Mouse (Mus musculus) ovary, postnatal 10 days (tissue): ENCODE measurements around the gene Alg5.
A peak's percentile ranks its signal among the peaks of the same experiment; 100 is the strongest.
"Not testable (repeated sequence)": the region's sequence is repeated elsewhere in the genome, so short reads cannot be mapped to it uniquely, and the experiment has no call there.

Experiments used
- DNase-seq: peaks from one replicate; pipeline ENCODE4 v3.0.0; 2022; ENCODE audit warnings: low spot score

Alg5 gene

DNA sequence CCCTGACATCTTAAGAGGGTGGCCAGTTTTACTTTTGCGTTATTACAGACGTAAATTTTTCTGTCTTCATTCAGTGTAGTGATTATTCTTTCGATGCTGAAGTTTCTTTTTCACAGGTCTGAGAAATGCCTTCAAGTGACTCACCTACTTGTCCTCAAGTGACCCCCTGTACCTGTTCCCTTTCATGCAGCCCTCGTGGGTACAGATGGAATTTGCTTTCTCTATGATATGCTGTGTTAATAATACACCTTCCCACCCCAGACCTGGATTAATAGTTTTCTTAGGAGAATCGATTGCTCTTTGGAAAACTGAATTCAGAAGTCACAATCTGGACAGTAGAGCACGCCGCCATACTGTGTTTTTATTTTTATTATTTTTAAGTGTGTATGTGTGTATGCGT, 2.0 kb downstream of the Alg5 start:
- no peak for DNase-seq

DNA sequence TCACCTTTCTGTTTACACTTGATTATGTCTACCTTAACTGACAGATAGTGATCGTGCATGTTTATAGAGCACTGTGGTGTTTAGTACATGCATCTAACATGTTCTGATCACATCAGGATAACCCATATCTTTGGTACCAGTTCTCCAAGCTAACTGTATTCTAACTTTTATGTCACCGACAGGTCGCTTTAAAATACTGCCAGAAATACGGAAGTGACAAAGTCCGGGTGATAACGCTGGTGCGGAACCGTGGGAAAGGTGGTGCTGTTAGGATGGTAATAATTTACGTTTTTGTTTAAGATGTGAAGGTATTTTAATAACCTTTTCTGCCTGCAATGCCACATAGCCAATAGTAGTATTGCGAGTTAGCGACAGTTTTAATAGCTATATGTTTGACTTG, 6.6 kb downstream of the Alg5 start:
- DNase-seq: no peak

DNA sequence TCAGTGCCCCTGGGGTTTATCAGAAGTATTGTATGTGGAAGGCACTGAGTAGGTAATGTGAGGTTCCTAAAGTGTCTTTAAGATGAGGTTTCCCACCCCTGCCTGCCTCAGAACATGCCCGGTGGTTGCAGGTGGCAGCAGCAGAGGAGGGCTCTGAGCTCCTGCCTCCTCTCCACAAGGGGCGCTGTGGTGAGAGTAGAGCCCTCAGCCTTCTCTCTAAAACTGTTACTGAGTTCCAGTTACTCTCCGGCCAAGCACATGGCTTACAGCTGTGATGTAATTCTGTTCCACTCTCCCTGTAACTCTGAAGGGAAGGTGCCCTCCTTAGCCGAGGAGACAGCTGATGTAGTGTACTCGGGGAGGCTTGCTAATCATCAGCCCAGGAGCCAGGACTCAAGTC, 10.5 kb downstream of the Alg5 start:
- no peak for DNase-seq

DNA sequence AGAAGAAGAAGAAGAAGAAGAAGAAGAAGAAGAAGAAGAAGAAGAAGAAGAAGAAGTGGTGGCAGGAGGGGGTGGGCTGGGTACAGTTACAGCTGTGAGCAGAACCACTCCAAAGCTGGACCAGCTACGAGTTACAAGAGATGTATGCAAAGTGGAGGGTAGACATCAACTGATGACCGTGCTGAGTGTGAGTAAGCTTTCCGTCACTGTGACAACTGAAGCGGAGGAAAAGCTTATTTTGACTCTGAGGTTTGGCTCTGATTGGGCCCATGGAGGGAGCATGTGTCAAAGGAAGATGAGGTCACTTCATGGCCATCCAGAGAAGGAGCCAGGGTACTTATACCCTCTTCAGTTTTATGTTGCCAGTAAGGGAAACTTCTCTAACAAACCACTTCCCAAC, 18.1 kb downstream of the Alg5 start:
- no peak for DNase-seq

DNA sequence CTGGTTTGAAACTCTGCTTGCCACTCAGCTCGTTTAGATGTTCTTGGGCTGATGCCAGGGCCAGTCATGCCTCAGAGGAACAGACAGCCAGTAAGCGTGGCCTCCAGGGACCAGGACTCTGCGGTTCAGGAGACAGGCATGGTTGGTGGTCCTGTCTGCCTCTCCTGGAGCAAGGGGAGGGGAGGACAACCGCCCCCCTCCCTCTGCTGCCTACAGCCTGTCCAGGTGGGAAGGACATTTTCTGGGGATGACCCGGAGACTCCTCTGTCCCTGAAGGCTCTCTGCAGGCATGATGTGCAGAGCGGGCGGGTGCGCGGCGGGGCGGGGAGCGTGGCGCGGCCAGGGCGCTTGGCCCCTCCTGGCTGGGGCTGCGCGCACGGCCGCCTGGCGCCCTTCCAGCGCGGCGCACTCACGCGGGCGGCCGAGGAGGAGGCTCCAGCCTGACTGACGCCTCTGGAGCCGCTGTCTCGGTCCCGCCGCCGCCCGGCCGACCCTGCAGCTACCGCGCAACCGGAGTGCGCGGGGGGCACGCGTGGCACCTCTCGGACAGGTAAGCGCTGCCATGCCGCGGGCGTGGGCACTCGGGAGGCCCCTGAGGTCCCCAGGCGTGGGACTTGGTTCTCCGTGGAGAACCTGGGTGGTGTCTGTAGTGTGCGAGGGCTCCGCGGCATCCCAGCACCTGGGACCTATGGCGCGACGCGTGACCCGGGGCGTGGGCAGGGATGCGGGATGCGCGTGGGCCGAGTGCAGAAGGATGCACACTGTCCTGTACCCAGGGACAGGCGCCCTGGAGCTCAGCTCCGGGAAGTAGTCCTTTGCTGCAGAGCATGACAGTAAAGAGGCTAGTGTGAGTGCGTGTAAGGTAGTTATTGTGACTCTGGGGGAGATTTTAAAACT, 20.1 kb downstream of the Alg5 start, which contains the start of gene Smad9:
Gene Smad9 (plus strand): TSS at position 438 of the 897 bp plus-strand sequence.
- peak; percentile 21 for DNase-seq

DNA sequence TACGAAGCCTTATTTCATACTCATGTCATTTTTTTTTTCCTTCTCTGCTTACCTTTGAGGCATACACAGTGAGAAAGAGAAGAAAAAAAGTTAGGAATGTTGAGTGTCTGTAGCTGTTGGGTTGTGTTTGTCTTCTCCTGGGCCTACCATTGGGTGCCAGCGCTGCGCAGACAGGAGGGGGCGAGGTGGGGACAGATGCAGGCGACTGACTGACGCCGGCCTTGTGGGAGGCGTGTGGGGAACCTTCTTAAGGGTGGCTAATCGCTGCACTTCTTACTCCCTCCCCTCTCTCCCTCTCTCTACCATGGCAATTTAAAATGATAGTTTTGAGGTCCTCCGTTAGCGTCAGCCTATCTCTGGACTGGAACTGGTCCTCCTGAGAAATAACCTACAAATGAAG, 20.7 kb downstream of the Alg5 start:
- no peak for DNase-seq

DNA sequence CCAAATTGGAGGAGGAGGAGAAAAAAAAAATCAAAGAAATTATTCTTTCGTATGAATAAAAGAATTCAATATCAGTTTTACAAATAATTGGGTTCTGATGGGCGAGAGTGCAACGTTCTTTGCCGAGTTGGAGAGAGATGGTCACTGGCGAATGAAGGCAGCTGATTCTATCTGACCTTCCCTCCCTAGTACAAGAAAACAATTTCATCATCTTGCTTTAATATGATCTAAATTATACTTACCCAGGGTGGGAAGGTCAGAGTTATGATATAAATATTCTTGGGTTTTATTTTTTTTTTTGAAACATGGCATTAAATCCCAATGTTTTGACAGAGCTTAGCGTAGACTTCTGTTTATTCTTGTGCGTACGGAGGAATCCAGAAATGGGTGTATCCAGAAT, 22.1 kb downstream of the Alg5 start:
- DNase-seq: no peak

DNA sequence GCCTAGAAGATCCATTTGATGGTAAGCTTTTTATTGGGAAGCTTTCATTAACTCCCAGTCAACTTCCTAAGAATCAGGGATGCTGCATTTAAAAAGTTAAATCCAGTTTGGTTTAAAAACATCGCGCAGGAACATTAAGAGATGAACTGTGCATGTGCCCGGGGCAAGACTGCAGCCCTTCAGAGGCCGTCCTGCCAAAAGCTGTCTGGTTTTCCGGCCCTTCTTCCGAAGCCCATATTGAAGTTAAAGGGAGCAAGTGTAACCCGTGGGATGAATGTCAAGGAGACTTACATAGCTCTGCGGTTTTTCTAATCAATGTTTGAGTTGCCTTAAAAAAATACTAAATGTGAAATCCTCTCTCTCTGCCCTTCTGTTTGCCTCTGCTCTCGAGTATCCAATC, 23.9 kb downstream of the Alg5 start:
- DNase-seq: no peak

DNA sequence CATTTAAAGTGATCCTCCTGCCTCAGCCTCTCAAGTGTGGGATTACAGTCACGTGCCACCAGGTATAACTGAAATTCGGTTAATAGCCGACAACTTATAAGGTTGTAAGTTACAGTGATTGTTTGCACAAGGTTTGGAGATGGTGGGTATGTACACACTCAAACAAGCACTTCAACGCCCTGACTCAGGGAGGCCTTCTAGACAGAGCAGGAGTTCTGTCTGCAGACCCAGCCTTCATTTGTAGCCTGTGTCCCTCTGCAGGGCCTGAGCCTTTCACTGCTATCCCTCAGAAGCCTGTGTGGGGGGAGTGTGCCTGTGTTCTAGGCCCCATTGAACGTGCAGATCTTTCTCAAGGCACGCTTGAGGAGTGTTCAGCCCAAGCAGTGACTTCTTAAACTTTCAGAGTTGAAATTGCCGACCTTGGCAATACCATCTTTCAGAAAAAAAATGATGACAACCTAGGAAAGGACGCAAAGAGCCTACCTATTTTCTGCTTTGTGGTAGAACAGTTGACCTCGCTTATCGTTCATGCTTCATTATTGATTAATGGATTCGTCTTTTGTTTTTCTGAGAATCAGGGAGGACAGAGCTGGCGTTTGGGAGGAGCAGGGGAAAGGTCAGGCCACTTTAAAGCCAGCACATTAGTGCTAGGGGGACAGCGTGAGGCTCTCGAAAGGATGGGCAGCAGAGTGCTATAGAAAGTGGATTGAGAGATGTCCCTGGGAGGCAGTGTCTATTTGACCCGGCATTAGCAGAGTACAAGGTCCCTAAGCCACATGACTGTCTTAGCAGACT, 25.2 kb downstream of the Alg5 start:
- no peak for DNase-seq

DNA sequence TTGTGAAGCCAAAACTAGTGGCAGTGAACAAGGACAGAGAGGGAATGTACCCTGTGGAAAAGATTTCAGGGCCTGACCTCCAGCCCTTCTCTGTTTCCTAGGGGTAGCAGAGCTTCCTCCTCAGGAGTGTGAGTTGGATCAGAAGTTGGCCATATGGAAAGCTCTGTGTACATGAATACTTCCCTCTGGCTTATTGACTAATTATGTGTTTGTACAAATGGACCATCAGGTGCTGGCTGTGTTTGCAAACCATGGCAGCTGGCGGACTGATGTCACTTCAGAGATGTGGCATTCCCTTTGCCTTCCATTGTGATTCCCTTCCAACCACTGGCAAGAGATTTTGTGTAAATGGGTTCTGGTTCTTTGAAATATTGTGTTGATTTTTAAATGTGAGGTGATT, 25.9 kb downstream of the Alg5 start:
- no peak for DNase-seq

DNA sequence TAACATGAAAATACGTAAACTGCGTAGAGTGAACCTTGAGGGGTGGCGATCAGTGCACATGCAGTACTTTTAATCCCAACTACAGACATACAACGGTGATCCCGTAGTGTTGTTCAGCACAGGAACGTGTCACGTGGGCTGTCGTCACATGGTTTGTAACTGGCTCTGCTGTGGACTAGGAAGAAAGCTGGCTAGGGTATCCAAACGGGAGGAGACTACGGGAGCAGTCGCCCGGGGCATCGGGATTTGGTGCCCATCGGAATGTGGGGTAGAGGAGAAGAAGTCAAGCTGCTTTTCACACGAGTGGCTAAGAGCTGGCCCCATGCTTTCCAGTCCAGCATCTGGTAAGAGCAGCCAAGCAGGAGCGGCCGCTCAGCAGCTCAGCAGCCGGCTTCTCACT, 29.1 kb downstream of the Alg5 start:
- no peak for DNase-seq

DNA sequence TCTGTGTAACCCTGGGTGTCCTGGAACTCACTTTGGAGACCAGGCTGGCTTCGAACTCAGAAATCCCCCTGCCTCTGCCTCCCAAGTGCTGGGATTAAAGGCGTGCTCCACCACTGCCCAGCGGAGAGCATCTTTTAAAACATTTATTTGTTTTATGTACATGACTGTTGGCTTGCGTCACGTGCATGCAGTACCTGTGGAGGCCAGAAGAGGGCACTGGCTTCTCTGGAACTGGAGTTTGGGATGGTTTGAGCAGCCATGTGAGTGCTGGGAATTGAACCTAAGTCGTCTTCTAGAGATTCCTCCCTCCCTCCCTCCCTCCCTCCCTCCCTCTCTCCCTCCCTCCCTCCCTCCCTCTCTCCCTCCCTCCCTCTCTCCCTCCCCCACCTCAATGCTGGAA, 30.2 kb downstream of the Alg5 start:
- not testable (repeated sequence) for DNase-seq

DNA sequence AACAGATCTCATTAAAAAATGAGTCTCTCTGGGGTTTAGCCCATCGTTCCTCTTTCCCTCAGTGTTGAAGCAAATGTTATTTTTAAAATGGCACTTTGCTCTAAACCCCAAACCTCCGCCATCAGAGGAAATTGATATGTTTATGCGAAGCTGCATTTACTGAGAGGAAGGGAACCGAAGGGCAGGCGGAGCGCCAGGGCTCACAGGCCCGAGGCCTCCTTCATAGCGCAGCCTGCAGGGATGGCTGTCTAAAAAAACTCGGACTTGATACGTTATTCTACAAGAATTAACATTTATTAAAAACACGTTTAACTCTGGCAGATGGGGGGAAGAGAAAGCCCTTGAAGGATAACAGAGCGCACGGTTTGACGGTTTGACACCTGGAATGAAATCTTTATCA, 30.7 kb downstream of the Alg5 start:
- DNase-seq: no peak

DNA sequence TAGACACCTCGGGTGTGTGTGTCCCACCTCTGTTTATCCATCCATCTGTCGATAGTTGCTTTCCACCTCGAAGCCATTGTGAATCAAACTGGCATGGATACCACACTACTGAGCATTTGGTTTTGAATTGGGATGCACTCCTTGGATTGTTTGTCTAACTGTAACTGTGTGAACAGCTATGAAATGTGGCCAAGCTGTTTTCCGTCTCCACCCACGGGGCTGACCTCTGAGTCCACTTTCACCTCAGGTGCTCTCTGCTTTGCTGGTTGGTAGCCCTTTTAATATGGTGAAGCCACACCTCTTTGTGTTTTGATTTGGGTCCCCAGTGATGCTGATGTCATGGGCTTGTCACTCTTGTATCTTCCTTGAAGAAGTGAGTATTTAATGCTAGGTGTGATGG, 31.5 kb downstream of the Alg5 start:
- no peak for DNase-seq

DNA sequence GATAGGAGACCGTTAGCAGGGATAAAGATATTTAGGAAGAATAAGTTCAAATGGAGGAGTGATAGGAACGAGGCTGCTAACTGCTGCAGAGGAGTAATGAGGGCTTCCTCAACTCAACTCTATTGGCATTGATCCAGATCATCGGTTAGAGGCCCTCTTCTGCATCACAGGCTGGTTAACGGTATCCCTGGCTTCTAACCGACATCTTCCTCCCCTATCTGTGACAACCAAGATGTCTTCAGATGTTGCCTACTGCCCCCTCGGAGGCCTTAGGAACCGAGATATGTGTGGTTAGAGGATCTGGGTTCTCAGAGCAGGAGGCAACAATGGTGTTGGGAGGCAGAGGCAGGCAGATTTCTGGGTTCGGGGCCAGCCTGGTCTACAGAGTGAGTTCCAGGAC, 33.3 kb downstream of the Alg5 start:
- DNase-seq: no peak

DNA sequence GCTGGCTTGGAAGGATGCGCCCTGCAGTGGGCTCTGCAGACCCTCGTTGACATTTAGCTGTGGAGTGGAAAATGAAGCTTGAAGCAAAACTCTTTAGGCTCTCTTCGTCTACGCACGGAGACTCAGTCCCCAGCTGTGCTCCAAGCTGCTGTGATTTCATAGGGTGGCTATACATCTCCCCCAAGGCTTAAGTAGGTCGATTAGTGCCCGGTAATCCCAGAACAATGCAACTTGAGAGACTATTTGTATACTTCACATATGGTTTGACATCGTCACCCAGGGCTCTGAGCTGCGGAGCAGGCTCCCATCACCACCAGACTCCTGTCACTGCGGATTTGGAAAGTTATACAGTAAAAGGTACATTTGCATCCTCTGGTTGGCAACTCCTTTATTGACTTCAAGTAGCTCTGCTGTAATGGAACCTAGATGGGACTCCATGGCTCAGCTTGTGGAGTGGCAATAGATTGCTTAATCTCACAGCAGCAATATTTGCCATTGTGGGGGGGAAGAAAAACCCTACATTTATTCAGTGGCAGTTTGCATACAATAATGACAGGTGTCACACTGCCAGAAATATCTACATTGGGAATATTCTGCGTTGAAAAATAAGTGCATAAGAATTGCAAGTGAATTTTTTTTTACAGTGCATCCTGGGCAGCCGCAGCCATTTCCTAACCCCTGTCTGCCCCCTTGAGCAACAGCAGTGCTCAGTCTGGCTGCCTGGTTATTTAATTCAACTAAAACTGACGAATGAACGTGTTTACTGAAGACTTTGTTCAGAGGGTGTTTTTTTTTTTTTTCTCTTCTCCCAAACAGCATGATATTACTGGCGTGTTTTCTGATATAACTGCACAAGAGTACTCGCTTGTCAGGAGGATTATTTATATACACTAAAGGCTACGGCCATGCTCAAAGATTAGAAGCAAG, 34.3 kb downstream of the Alg5 start:
- no peak for DNase-seq

DNA sequence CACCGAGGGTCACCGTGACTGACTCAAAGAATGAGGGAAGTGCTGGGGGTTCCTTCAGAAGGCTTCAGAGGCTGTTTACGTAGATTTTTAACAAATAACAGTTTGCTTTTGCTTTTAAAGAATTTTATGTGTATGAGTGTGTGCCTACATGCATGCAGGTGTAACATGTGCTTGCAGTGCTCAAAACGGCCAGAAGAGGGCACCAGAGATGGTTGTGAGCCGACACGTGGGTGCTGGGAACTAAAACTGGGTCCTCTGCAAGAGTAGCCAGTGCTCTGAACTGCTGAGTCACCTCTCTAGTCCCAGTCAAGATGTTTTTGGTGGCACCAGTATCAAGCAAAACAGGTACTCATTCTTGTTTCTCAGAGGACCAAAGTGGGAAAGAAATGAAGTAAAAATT, 38.3 kb downstream of the Alg5 start:
- no peak for DNase-seq

DNA sequence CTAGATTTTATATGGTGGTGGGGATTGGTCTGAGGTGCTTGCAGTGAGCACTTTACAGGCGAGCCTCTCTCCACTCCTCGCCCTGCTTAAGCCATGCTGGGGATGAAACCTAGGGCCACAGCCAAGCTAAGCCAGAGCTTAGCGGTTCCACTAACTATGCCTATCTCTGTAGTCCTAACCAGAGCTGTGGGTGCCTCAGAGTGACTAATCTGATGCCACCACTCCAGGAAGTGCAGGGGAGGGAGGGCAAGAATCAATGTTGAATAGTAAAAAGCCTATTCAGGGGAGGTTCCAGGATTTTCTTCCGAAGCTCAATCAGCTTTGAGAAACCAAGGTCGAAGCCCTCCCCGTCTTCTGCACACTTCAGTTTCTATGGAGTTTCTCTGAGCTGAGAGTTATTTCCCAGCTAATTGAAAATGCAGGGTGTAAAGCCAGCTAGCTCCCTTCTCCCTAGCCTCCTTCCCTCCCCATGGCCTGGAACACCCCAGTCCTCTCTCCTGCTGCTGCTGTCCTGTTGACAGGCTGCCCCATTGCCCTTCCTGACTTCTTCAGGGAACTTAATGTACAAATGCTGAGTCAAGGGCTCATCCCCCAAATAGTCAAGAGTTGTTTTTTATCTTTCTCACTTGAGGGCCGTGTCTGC, 40.8 kb downstream of the Alg5 start:
- no peak for DNase-seq

DNA sequence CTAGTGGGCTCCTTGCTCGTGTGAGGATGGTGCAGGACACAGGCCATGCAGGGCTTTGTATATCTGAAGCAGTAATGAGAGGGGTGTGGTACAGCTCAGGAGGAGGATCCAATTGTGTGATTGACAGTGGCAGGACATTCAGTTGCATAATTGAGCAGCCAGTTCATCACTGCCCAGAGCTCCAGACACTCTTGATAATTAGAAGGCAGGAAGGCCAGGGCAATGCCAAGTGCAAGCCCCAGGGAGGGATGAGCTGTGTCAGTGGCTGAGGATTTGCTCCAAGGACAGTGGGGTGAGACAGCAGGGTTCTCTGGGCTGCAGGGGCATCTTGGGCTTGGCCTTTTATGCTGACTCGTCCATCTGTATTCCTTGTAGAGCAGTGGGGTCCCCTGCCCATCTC, 55.3 kb downstream of the Alg5 start:
- DNase-seq: no peak

DNA sequence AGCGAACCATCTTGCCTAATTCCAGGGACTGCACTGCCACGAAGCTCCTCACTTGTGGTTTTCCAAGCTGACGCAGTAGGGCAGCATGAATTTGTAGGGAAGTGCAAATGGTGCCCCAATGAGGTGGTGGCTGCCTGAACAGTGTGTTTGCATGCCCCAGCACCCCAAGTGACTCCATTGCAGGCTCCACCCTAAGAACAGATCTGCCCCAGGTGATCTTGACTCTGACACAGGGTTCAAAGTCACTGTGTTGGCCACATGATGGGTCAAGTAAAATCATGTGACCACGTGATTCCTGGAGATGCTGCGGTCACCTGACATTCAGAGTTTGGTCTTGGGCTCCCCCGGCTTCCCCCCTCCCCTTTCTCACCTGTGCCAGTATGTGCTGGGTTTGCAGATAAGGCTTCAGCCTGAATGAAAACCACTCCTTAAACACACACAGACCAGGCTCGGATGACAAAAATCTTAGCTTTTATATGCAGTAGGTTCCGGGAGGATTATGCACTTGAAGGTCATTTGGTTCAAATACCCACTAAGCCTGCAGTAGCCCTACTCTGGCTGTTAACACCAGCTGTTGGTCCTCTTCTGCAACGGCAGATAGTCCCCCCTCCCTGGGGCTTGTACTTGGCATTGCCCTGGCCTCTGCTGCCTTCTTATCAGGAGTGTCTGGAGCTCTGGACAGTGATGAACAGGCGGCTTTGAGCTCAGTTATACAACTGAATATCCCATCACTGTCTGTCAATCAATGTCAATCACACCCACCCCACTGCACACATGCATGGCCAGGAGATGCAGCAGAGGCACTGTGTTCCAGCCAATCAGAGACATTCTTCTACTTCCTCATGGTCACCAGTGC, 56.7 kb downstream of the Alg5 start:
- no peak for DNase-seq

DNA sequence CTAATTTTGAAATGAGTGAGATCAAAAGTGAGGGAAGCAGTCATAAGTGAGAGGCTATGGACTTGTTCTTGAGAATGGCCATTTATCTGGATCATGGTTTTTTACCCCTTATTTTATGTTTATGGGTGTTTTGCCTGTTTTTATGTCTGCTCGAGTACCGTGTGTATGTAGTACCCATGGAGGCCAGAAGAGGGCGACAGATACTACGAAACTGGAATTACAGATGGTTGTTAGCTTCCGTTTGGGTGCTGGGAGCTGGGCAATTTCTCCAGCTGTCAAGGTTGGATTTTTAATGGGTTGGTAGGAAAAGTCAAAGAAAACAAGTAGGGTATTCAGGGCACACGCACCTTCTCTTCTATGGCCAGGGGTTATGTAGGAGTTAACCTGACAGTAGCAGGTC, 58.4 kb downstream of the Alg5 start:
- DNase-seq: no peak
